Mouse (Mus musculus) MEL (cell line): ENCODE results near the gene Galt. TPM values are rescaled to one million over a fixed set of nuclear protein-coding genes. Genes with fewer than 3 reads are reported as not detected.

Experiments used
- DNase-seq: peaks from one replicate; pipeline ENCODE4 v3.0.0; 2011; ENCODE audit warnings: low read depth, low spot score
- H3K27ac ChIP-seq: 2 replicates; pipeline ENCODE4 v1.5.1; 2012; ENCODE audit warnings: low read depth, mild to moderate bottlenecking, control low read depth, low read length, moderate library complexity; ENCODE audit not compliant: control insufficient read depth
- H3K27me3 ChIP-seq, 2 experiments: fragments of 150-350 bp in 1 of 2; sonication (generic) in 1 of 2; 2 replicates each; pipeline ENCODE4 v1.6.1; 2012; ENCODE audit warnings: low read length in 2 of 2, mild to moderate bottlenecking in 2 of 2, improper control_type of control experiment in 1 of 2, moderate library complexity in 1 of 2; ENCODE audit not compliant: insufficient read depth in 2 of 2, control insufficient read depth in 1 of 2
- H3K36me3 ChIP-seq, 2 experiments: 2 replicates each; pipeline ENCODE4 v1.6.1; 2012 to 2014; ENCODE audit warnings: low read length in 2 of 2, improper control_type of control experiment in 1 of 2, inconsistent platforms in 1 of 2, mild to moderate bottlenecking in 1 of 2; ENCODE audit not compliant: insufficient read depth in 2 of 2, control insufficient read depth in 1 of 2
- H3K4me1 ChIP-seq, 2 experiments: fragments of 150-350 bp in 1 of 2; sonication (generic) in 1 of 2; 2 replicates each; pipeline ENCODE4 v1.6.1; 2012; ENCODE audit warnings: low read length in 2 of 2, improper control_type of control experiment in 1 of 2, mild to moderate bottlenecking in 1 of 2; ENCODE audit not compliant: insufficient read depth in 2 of 2, control insufficient read depth in 1 of 2
- H3K4me3 ChIP-seq, 2 experiments: fragments of 150-350 bp in 1 of 2; sonication (generic) in 1 of 2; 2 replicates each; pipeline ENCODE4 v1.5.1; 2012; ENCODE audit warnings: low read depth in 2 of 2, low read length in 2 of 2, mild to moderate bottlenecking in 2 of 2, moderate library complexity in 2 of 2, control low read depth in 1 of 2, improper control_type of control experiment in 1 of 2; ENCODE audit not compliant: control insufficient read depth in 1 of 2, insufficient read depth in 1 of 2
- H3K79me2 ChIP-seq: 2 replicates; pipeline ENCODE4 v1.6.1; 2012; ENCODE audit warnings: mild to moderate bottlenecking, low read length, moderate library complexity; ENCODE audit not compliant: control insufficient read depth, poor library complexity, insufficient read depth
- H3K9ac ChIP-seq: 2 replicates; pipeline ENCODE4 v1.6.1; 2012; ENCODE audit warnings: low read depth, mild to moderate bottlenecking, control low read depth, low read length, moderate library complexity; ENCODE audit not compliant: control insufficient read depth, poor library complexity, severe bottlenecking
- H3K9me3 ChIP-seq: fragments of 150-350 bp; sonication (generic); replicated peaks from 2 replicates; pipeline ENCODE4 v1.6.1; 2012; ENCODE audit warnings: mild to moderate bottlenecking, low read length, improper control_type of control experiment, moderate library complexity; ENCODE audit not compliant: insufficient read depth
- CHD2 ChIP-seq: IDR thresholded peaks from 2 replicates; pipeline ENCODE4 v1.6.1; 2011; ENCODE audit warnings: low read length, improper control_type of control experiment
- CTCF ChIP-seq, 3 experiments: IDR thresholded peaks in 2 of 3; conservative IDR thresholded peaks in 1 of 3; 2 replicates each; pipeline ENCODE4 v1.5.1; 2011 to 2012; ENCODE audit warnings: low read length in 3 of 3, low read depth in 2 of 3, mild to moderate bottlenecking in 2 of 3, improper control_type of control experiment in 1 of 3, inconsistent platforms in 1 of 3, mixed read lengths in 1 of 3, moderate library complexity in 1 of 3; ENCODE audit not compliant: control insufficient read depth in 1 of 3, insufficient read depth in 1 of 3, poor library complexity in 1 of 3, severe bottlenecking in 1 of 3
- E2F4 ChIP-seq: IDR thresholded peaks from 2 replicates; pipeline ENCODE4 v1.6.1; 2011; ENCODE audit warnings: low read depth, low read length, improper control_type of control experiment, borderline replicate concordance
- EP300 ChIP-seq, 2 experiments: IDR thresholded peaks; 2 replicates each; pipeline ENCODE4 v1.6.1; 2011; ENCODE audit warnings: improper control_type of control experiment in 2 of 2, low read length in 2 of 2, low read depth in 1 of 2, mild to moderate bottlenecking in 1 of 2
- ETS1 ChIP-seq: IDR thresholded peaks from 2 replicates; pipeline ENCODE4 v1.6.1; 2012; ENCODE audit warnings: low read depth, mild to moderate bottlenecking, inconsistent platforms, low read length, improper control_type of control experiment, moderate library complexity
- MAFK ChIP-seq: IDR thresholded peaks from 2 replicates; pipeline ENCODE4 v1.6.1; 2011; ENCODE audit warnings: low read depth, mild to moderate bottlenecking, low read length, improper control_type of control experiment, borderline replicate concordance
- POLR2AphosphoS2 ChIP-seq: IDR thresholded peaks from 2 replicates; pipeline ENCODE4 v1.6.1; 2011; ENCODE audit warnings: low read length, improper control_type of control experiment
- RAD21 ChIP-seq: IDR thresholded peaks from 2 replicates; pipeline ENCODE4 v1.6.1; 2011; ENCODE audit warnings: mild to moderate bottlenecking, low read depth, low read length, improper control_type of control experiment
- SMC3 ChIP-seq: IDR thresholded peaks from 2 replicates; pipeline ENCODE4 v1.6.1; 2011; ENCODE audit warnings: low read depth, low read length, improper control_type of control experiment
- UBTF ChIP-seq: IDR thresholded peaks from 2 replicates; pipeline ENCODE4 v1.6.1; 2012; ENCODE audit warnings: low read depth, mild to moderate bottlenecking, inconsistent platforms, low read length, improper control_type of control experiment, moderate library complexity, borderline replicate concordance; ENCODE audit not compliant: insufficient read depth
- USF1 ChIP-seq: IDR thresholded peaks from 2 replicates; pipeline ENCODE4 v1.6.1; 2014; ENCODE audit warnings: low read depth, mild to moderate bottlenecking, inconsistent platforms, low read length, improper control_type of control experiment, moderate library complexity
- USF2 ChIP-seq, 2 experiments: IDR thresholded peaks; 2 replicates each; pipeline ENCODE4 v1.6.1; 2011 to 2012; ENCODE audit warnings: improper control_type of control experiment in 2 of 2, low read length in 2 of 2, borderline replicate concordance in 1 of 2, inconsistent platforms in 1 of 2, low read depth in 1 of 2, mild to moderate bottlenecking in 1 of 2; ENCODE audit not compliant: insufficient read depth in 1 of 2
- ZC3H11A ChIP-seq: IDR thresholded peaks from 2 replicates; pipeline ENCODE4 v1.6.1; 2012; ENCODE audit warnings: low read depth, mild to moderate bottlenecking, inconsistent platforms, low read length, improper control_type of control experiment
- ZMIZ1 ChIP-seq: IDR thresholded peaks from 2 replicates; pipeline ENCODE4 v1.6.1; 2012; ENCODE audit warnings: low read depth, mild to moderate bottlenecking, inconsistent platforms, low read length, improper control_type of control experiment, moderate library complexity
- polyA plus RNA-seq, 2 experiments: library from polyadenylated mRNA; stranded (reverse) in 1 of 2; unstranded in 1 of 2; fragments of >175 nt in 1 of 2; fragments of >200 nt in 1 of 2; gene quantifications; 2 replicates each; pipeline versions ENCODE4 v1.2.1 to v1.2.4; 2012; ENCODE audit warnings: low replicate concordance in 2 of 2, low read depth in 1 of 2; ENCODE audit not compliant: insufficient read length in 2 of 2, insufficient read depth in 1 of 2, missing spikeins in 1 of 2
- total RNA-seq: library from RNA; depleted of rRNA; stranded (reverse); fragments of 300-350 nt; gene quantifications from 2 replicates; pipeline ENCODE4 v1.2.3, GENCODE M21; 2012

Galt gene
- total and polyA plus RNA-seq, 3 experiments, result 26.5 to 31.9 TPM; not detected in 1

- TF ChIP-seq ZMIZ1, result no peak
- no peak for TF ChIP-seq UBTF
Observed at GRCm38 (mm10) chr4:41707011-41707535, 48.0 kb upstream of the Galt start (continued).

DNA sequence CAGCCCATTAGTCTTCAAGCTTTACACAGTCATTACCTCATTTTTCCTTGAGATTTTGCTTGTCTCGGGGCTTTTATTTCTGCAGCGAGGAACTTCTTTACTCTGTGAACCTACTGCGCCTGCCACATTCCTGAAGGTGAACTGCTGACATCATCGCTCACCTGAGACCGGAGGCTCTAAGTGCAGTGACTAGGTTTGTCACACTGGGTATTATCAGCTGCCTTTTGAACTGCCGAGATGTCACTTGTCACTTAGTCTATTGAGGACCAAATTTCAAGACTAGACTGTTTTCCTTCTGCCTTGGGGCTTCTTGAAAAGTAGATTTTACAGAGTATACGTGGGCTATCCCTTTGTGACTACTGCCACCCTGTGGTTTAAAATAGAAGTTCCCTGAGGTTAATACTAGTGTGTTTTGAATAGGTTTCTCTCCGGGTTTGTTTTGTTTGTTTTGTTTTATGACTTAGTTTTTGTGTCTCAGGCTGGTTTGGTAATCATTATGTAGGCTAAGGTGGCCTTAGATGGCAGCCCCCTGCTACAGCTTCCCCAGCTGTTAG lies 46.8 kb upstream of the Galt start:
- H3K9me3 ChIP-seq, result no peaks in the 10 kb centered on the region
- peaks cover 0 to 10% of the 10 kb centered on the region in 2 experiments; a peak in 2 of 4 replicates for H3K4me1 ChIP-seq
- H3K27ac ChIP-seq, result no peak overlapping the region
- no peak overlapping the region for H3K9ac ChIP-seq
- TF ChIP-seq EP300 (IDR thresholded peaks at IDR 0.05; ENCODE audit: low read depth in 1 of 2, low read length in 2 of 2) (no peak), ZC3H11A (peak; percentile 67), USF2 (IDR thresholded peaks at IDR 0.05; ENCODE audit: borderline replicate concordance in 1 of 2, insufficient read depth in 1 of 2, low read depth in 1 of 2, low read length in 2 of 2) (no peak), ETS1 (no peak), E2F4 (no peak), UBTF (no peak), POLR2AphosphoS2 (no peak), SMC3 (peak; percentile 87), CTCF (IDR thresholded peaks at IDR 0.05 in 2 of 3, conservative IDR thresholded peaks at IDR 0.05 in 1 of 3; ENCODE audit: control insufficient read depth in 1 of 3, insufficient read depth in 1 of 3, low read depth in 2 of 3, low read length in 3 of 3, poor library complexity in 1 of 3, severe bottlenecking in 1 of 3) (peak in 2 of 3 experiments; percentile 61 to 90; a peak in 4 of 6 replicates), USF1 (no peak), CHD2 (no peak), RAD21 (peak; percentile 95)
- peak; percentile 79 for DNase-seq
- H3K36me3 ChIP-seq, result no peaks in the 10 kb centered on the region; a peak in 1 of 4 replicates
- peaks cover 16% of the 10 kb centered on the region for H3K79me2 ChIP-seq
- no peak overlapping the region for H3K4me3 ChIP-seq
- no peaks in the 10 kb centered on the region for H3K27me3 ChIP-seq

DNA sequence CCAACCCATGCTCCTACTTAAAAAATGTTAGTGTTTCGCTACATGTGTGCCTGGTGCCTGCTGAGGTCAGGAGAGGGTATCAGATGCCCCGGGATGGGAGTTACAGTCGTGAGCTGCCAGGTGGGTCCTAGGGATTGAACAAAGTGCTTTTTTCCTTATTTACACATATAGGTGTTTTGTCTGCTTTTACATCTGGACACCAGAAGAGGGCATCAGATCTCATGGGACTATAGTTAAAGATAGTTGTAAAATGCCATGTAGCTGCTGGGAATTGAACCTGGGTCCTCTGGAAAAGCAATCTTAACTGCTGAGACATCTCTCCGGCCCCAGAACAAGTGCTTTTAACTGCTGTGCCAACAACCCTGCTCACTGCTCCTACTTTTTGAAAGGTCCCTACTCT lies 44.8 kb upstream of the Galt start:
- Histone ChIP-seq H3K9me3 (no peaks in the 10 kb centered on the region), H3K4me3 (no peak overlapping the region), H3K4me1 (peaks cover 0 to 10% of the 10 kb centered on the region in 2 experiments; a peak in 2 of 4 replicates), H3K9ac (no peak overlapping the region), H3K36me3 (no peaks in the 10 kb centered on the region; a peak in 1 of 4 replicates), H3K27ac (no peak overlapping the region), H3K79me2 (peaks cover 19% of the 10 kb centered on the region), H3K27me3 (no peaks in the 10 kb centered on the region)
- peak; percentile 46 for DNase-seq
- no peak for TF ChIP-seq MAFK
- peak; percentile 38 for TF ChIP-seq SMC3
- peak; percentile 19 for TF ChIP-seq RAD21
- TF ChIP-seq EP300 (IDR thresholded peaks at IDR 0.05; ENCODE audit: low read depth in 1 of 2, low read length in 2 of 2), result no peak
- TF ChIP-seq CTCF (IDR thresholded peaks at IDR 0.05 in 2 of 3, conservative IDR thresholded peaks at IDR 0.05 in 1 of 3; ENCODE audit: control insufficient read depth in 1 of 3, insufficient read depth in 1 of 3, low read depth in 2 of 3, low read length in 3 of 3, poor library complexity in 1 of 3, severe bottlenecking in 1 of 3), result peak in 2 of 3 experiments; percentile 34 to 48; a peak in 3 of 6 replicates
